ENCODE assay signal across 9 mouse cellular contexts in the genomic region with DNA sequence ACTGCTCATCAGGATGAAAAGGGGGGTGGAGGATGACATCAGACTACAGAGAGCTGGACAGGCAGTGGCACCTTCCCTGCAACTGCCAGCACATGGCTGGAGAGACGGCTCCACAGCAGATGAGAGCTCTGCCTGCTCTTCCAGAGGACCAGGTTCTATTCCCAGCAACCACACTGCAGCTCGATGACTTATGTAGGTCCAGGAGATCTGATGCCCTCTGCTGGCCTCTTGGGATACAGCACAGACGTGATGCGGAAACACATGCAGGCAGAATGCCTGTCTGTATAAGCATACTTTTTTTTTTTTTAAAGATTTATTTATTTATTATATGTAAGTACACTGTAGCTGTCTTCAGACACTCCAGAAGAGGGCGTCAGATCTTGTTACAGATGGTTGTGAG. TPM values are rescaled to one million over a fixed set of nuclear protein-coding genes. Genes with fewer than 3 reads are reported as not detected.
DNase-seq lines count a peak whose midpoint lies in the region; ATAC-seq and TF ChIP-seq lines count a peak whose summit lies in the region.
"Had no signal": no experiment of that assay in that cellular context is flagged by ENCODE, and none has a peak within 500 bp of the region (broad histone marks: within the 10 kb centered on the region; RNA-seq: fewer than 3 reads in every experiment).

No protein-coding gene starts in this region.

- H3K4me2 ChIP-seq in kidney, postnatal 0 days (ENCODE audit: low read length): no peak overlapping the region
- H3K4me2 ChIP-seq in midbrain, postnatal 0 days (ENCODE audit: low read depth, low read length, poor library complexity, severe bottlenecking): no peak overlapping the region
- H3K4me2 ChIP-seq: embryonic facial prominence, embryonic 15.5 days had no signal

- no peak overlapping the region for H3K9ac ChIP-seq in kidney, postnatal 0 days (ENCODE audit: low read depth, low read length)
- no peak overlapping the region for H3K9ac ChIP-seq in midbrain, postnatal 0 days (replicated peaks; ENCODE audit: low read length, poor library complexity, severe bottlenecking)
- H3K9ac ChIP-seq: embryonic facial prominence, embryonic 15.5 days had no signal

- WGBS in kidney, postnatal 0 days: 78% methylated on average over 4 of the region's 5 CpGs
- WGBS in midbrain, postnatal 0 days: 64% methylated on average over 4 of the region's 5 CpGs

- DNase-seq in kidney, postnatal 0 days (ENCODE audit: low spot score): peak; percentile 40
- no peak for DNase-seq in kidney, postnatal 14 days
- DNase-seq in G1E (ENCODE audit: low spot score): no peak
- DNase-seq in embryo, embryonic 10.5 days (ENCODE audit: low spot score): peak; percentile 60
- DNase-seq in midbrain, postnatal 0 days (ENCODE audit: low spot score): peak; percentile 57
- DNase-seq in gastrocnemius, postnatal 4 days (ENCODE audit: low spot score in 2 of 2): no peak
- DNase-seq in heart, adult 18-20 months: no peak
- DNase-seq in left cerebral cortex, postnatal 25 days (ENCODE audit: low spot score in 2 of 2): no peak

- peak; percentile 63 for TF ChIP-seq CTCF in kidney, postnatal 0 days (IDR thresholded peaks at IDR 0.05; ENCODE audit: low read depth)
- TF ChIP-seq CTCF in G1E (IDR thresholded peaks at IDR 0.05; ENCODE audit: low read depth, low read length): peak; percentile 25; the same call in 1 of the 2 replicates
- peak; percentile 66 for TF ChIP-seq CTCF in midbrain, postnatal 0 days (IDR thresholded peaks at IDR 0.05)

- H3K4me1 ChIP-seq in kidney, postnatal 0 days (replicated peaks; ENCODE audit: insufficient read depth, low read length): no peaks in the 10 kb centered on the region
- peaks cover 44% of the 10 kb centered on the region for H3K4me1 ChIP-seq in G1E (ENCODE audit: insufficient read depth, low read depth, low read length)
- no peaks in the 10 kb centered on the region for H3K4me1 ChIP-seq in midbrain, postnatal 0 days (ENCODE audit: insufficient read depth, low read length)
- H3K4me1 ChIP-seq: embryonic facial prominence, embryonic 15.5 days had no signal

- H3K9me3 ChIP-seq in kidney, postnatal 0 days (replicated peaks; ENCODE audit: low read length): no peaks in the 10 kb centered on the region
- H3K9me3 ChIP-seq in G1E (replicated peaks): no peaks in the 10 kb centered on the region
- no peaks in the 10 kb centered on the region for H3K9me3 ChIP-seq in midbrain, postnatal 0 days (ENCODE audit: low read length)
- H3K9me3 ChIP-seq: embryonic facial prominence, embryonic 15.5 days had no signal

- no peak overlapping the region for H3K27ac ChIP-seq in kidney, postnatal 0 days
- no peak overlapping the region for H3K27ac ChIP-seq in midbrain, postnatal 0 days (ENCODE audit: low read depth, low read length)
- H3K27ac ChIP-seq: embryonic facial prominence, embryonic 15.5 days had no signal

- H3K36me3 ChIP-seq in kidney, postnatal 0 days (ENCODE audit: insufficient read depth, low read length): no peaks in the 10 kb centered on the region
- peaks cover 64% of the 10 kb centered on the region for H3K36me3 ChIP-seq in G1E (replicated peaks)
- H3K36me3 ChIP-seq in midbrain, postnatal 0 days (ENCODE audit: insufficient read depth, low read length): no peaks in the 10 kb centered on the region

- ATAC-seq in kidney, postnatal 0 days (replicated peaks; ENCODE audit: low FRiP score, low read depth): no peak
- no peak for ATAC-seq in G1E (ENCODE audit: extremely low read depth, insufficient number of reproducible peaks, low FRiP score, poor library complexity, severe bottlenecking)
- no peak for ATAC-seq in midbrain, postnatal 0 days (ENCODE audit: low FRiP score)

- H3K4me3 ChIP-seq in kidney, postnatal 0 days (replicated peaks; ENCODE audit: low read depth, low read length): no peak overlapping the region
- peak overlapping the region; percentile 52; the same call in 1 of the 2 replicates for H3K4me3 ChIP-seq in G1E (ENCODE audit: low read depth, low read length)
- no peak overlapping the region for H3K4me3 ChIP-seq in midbrain, postnatal 0 days (ENCODE audit: low read depth, low read length)
- H3K4me3 ChIP-seq: embryonic facial prominence, embryonic 15.5 days had no signal

- intact Hi-C loops in left cerebral cortex, postnatal 25 days (cut with DNase I): no loop called here

- H3K27me3 ChIP-seq in kidney, postnatal 0 days (ENCODE audit: insufficient read depth, low read length): no peaks in the 10 kb centered on the region
- no peaks in the 10 kb centered on the region for H3K27me3 ChIP-seq in G1E (ENCODE audit: insufficient read depth, low read length)
- H3K27me3 ChIP-seq in midbrain, postnatal 0 days (ENCODE audit: insufficient read depth, low read length): no peaks in the 10 kb centered on the region
- H3K27me3 ChIP-seq: embryonic facial prominence, embryonic 15.5 days had no signal

RNA-seq across cellular contexts. Expression of a gene that starts 6.8 kb away (rescaled TPM):
- polyA plus RNA-seq in kidney, postnatal 0 days (2015; fragmentation: Nextera tagmentation; extraction: Ambion mirVana): 7.5 and 7.6 TPM in 2 replicates
- total RNA-seq in G1E (2014; fragmentation: Nextera tagmentation): 30.6 and 31.4 TPM in 2 replicates
- 8.7 and 9.8 TPM in 2 replicates for total RNA-seq in G1E (2017)
- 48.3 and 49.6 TPM in 2 replicates for polyA plus RNA-seq in G1E (2012)
- total RNA-seq in midbrain, postnatal 0 days (2014; rRNA removed): 28.9 and 29.0 TPM in 2 replicates
- 11.1 and 11.4 TPM in 2 replicates for polyA plus RNA-seq in midbrain, postnatal 0 days (2015; fragmentation: Nextera tagmentation; extraction: Ambion mirVana)
- 10 to 100 TPM; 11.7 to 14.3 TPM for total RNA-seq in gastrocnemius, postnatal 4 days (2021)
- total RNA-seq in heart, adult 18-20 months (2021): 1 to 10 TPM; 6.8 to 7.7 TPM
- total RNA-seq in left cerebral cortex, postnatal 25 days (2021): 10 to 100 TPM; 24.3 TPM

RNA-seq across cellular contexts. Expression of a gene that starts 22.3 kb away (rescaled TPM):
- polyA plus RNA-seq in kidney, postnatal 0 days (2015; fragmentation: Nextera tagmentation; extraction: Ambion mirVana): 1.7 and 1.9 TPM in 2 replicates
- not detected in 2 replicates for total RNA-seq in G1E (2014; fragmentation: Nextera tagmentation)
- 0.76 and 0.82 TPM in 2 replicates for total RNA-seq in G1E (2017)
- polyA plus RNA-seq in G1E (2012): 0.63 and 0.76 TPM in 2 replicates
- 7.5 and 13.4 TPM in 2 replicates for total RNA-seq in midbrain, postnatal 0 days (2014; rRNA removed)
- polyA plus RNA-seq in midbrain, postnatal 0 days (2015; fragmentation: Nextera tagmentation; extraction: Ambion mirVana): 7.1 and 8.2 TPM in 2 replicates
- 1 to 10 TPM in 1 of 2 experiments, under 1 TPM in 1; 0.93 to 1.1 TPM for total RNA-seq in gastrocnemius, postnatal 4 days (2021)
- 1 to 10 TPM; 1.3 to 1.6 TPM for total RNA-seq in heart, adult 18-20 months (2021)
- total RNA-seq in left cerebral cortex, postnatal 25 days (2021): 1 to 10 TPM; 1.9 to 2.0 TPM

RNA-seq across cellular contexts. Expression of a gene that starts 39.2 kb away (rescaled TPM):
- 70.0 and 76.5 TPM in 2 replicates for polyA plus RNA-seq in kidney, postnatal 0 days (2015; fragmentation: Nextera tagmentation; extraction: Ambion mirVana)
- total RNA-seq in G1E (2014; fragmentation: Nextera tagmentation) (54.7 and 61.3 TPM in 2 replicates), G1E (2017) (31.7 and 35.5 TPM in 2 replicates)
- 137 TPM in 2 replicates for polyA plus RNA-seq in G1E (2012)
- 77.2 and 90.1 TPM in 2 replicates for total RNA-seq in midbrain, postnatal 0 days (2014; rRNA removed)
- 88.9 and 94.6 TPM in 2 replicates for polyA plus RNA-seq in midbrain, postnatal 0 days (2015; fragmentation: Nextera tagmentation; extraction: Ambion mirVana)
- total RNA-seq in gastrocnemius, postnatal 4 days (2021): 10 to 100 TPM; 42.1 to 43.3 TPM
- 10 to 100 TPM; 27.3 to 30.5 TPM for total RNA-seq in heart, adult 18-20 months (2021)
- 10 to 100 TPM; 36.8 to 39.8 TPM for total RNA-seq in left cerebral cortex, postnatal 25 days (2021)

RNA-seq across cellular contexts. Expression of a gene that starts 42.3 kb away (rescaled TPM):
- 0.68 and 0.74 TPM in 2 replicates for polyA plus RNA-seq in kidney, postnatal 0 days (2015; fragmentation: Nextera tagmentation; extraction: Ambion mirVana)
- total RNA-seq in G1E (2014; fragmentation: Nextera tagmentation) (0.63 and 1.4 TPM in 2 replicates), G1E (2017) (0.46 and 0.82 TPM in 2 replicates)
- polyA plus RNA-seq in G1E (2012): 0.39 and 0.72 TPM in 2 replicates
- total RNA-seq in midbrain, postnatal 0 days (2014; rRNA removed): 311 and 368 TPM in 2 replicates
- 83.5 and 86.4 TPM in 2 replicates for polyA plus RNA-seq in midbrain, postnatal 0 days (2015; fragmentation: Nextera tagmentation; extraction: Ambion mirVana)
- total RNA-seq in gastrocnemius, postnatal 4 days (2021): under 1 TPM; 0.54 to 0.93 TPM
- 1 to 10 TPM; 2.0 to 2.3 TPM for total RNA-seq in heart, adult 18-20 months (2021)
- total RNA-seq in left cerebral cortex, postnatal 25 days (2021): 100 to 1,000 TPM; 546 to 551 TPM

Comparison
In these comparisons a context has a peak if more than half of its experiments do, and no peak if none do; other contexts are left out.
1. DNase-seq: peak in kidney, postnatal 0 days (single experiment), embryo, embryonic 10.5 days (single experiment) and midbrain, postnatal 0 days (single experiment); none in kidney, postnatal 14 days (single experiment), G1E (single experiment), gastrocnemius, postnatal 4 days (0 of 2), heart, adult 18-20 months (0 of 2) and left cerebral cortex, postnatal 25 days (0 of 2).
2. Peak in every context shown above with its lines, with median percentiles within 50 percentile points of each other: CTCF ChIP-seq.